Mouse (Mus musculus) small intestine, adult 2 months (tissue): ENCODE results near the gene Nkx2-4.

Experiments used
- CTCF ChIP-seq: fragments of 200-500 bp; IDR thresholded peaks from 2 replicates; pipeline ENCODE4 v1.5.1; 2012; ENCODE audit warnings: low read depth, mild to moderate bottlenecking, control low read depth, inconsistent platforms, low read length, moderate library complexity, mixed read lengths; ENCODE audit not compliant: insufficient replicate concordance, insufficient read length; ENCODE audit errors: extremely low read depth
- POLR2A ChIP-seq: fragments of 200-500 bp; IDR thresholded peaks from 2 replicates; pipeline ENCODE4 v1.6.1; 2012; ENCODE audit warnings: low read depth, mild to moderate bottlenecking, control low read depth, inconsistent platforms, low read length, moderate library complexity

GRCm38 (mm10) chr2:147085072-147085870, at the start of gene Nkx2-4:
- TF ChIP-seq CTCF (no peak), POLR2A (no peak)
